Mouse (Mus musculus): Measurements from ENCODE around the gene Nr6a1.

The Nr6a1 gene

DNA sequence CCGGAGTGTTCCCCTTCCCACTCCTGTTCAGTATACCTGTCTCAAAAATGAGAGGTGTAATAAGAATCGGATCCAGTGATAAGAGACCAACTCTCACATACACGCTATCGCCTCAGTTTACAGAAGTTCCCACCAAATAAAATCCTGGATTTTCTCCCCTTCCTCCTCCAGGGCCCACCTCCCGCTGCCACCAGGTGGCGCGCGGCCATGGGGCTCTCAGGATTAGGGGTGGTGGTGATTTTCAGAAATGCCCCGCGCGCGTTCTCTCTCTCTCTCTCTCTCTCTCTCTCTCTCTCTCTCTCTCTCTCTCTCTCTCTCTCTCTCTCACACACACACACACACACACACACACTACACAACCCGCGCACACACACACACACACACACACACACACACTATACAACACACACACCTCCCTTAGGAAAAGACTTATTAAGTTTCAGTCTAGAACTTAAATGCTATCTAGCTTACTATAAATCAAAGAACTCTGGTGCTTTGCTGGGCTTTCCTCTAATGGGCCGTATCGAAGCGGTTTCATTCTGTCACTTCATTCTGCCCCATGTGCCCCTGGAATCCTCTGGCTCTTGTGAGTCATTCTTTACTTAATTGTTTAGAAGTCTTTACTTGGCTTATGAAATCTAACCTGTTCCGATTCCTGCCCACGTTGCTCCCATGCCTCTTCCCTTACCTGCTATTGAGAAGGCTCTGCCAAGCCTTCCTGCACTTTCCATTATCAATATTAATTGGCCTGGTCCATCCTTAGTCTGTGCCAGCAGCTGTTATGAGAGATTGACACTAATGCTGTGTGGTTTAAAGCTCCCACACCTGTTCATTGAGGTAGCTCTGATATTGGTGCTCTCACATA is at the start of gene Nr6a1:
Nr6a1 (minus strand) TSS at position 574 of the 865 bp plus-strand sequence.
- peak; percentile 36 for DNase-seq (ENCODE audit: low read depth, low spot score)

DNA sequence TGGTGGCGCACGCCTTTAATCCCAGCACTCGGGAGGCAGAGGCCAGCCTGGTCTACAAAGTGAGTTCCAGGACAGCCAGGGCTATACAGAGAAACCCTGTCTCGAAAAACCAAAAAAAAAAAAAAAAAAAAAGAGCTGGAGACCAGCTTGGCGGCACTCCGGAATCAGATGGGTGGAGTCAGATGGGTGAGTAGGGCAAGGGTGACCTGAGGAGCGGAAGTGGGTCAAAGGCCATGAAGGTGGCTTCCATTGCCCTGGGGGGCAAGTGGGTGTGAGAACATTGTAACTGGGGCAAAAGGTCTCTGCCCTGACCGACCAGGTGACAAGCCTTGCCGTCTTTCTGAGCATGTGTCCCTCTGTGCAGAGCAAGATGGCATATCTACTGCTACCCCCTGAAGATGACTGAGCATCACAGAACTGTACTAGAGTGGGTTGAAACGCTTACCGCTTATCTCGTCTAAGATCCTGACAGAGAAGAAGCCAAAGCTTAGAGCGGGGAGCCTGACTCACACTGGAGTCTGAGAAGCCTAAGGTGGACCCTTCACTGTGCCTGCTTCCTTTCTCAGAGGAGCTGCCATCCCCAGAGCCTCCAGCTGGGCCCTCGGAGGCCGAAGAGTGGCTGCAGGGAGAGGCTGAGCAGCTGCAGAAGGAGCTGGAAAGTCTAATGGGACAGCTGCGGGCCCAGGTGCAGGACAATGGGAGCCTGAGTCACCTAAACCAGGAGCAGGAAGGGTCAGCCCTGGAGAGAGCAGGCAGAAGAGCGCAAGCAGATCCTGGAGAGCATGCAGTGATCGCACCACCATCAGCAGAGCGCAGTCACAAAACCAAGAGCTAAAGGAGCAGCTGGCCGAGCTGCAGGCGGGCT is 48.7 kb upstream of the Nr6a1 start:
- DNase-seq (ENCODE audit: low read depth, low spot score): no peak

DNA sequence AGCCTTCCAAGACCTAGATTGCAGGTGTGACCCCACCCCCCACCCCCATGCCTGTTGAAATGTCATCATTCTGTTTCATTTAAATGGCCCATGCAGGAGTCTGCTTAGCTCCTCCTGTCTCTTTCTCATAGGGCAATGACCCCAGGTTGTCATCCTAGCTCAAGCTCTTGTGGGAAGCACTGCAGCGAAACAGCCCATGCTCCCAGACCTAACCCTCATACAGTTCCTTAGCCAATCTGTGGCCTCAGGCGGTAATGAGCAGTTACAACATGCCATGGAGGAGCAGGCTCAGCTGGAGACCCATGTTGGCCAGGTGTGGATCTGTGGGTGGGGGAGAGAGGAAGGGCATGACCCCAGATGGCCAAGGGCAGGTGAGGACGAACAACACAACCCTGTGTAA is 47.7 kb upstream of the Nr6a1 start:
- DNase-seq (ENCODE audit: low read depth, low spot score): no peak

DNA sequence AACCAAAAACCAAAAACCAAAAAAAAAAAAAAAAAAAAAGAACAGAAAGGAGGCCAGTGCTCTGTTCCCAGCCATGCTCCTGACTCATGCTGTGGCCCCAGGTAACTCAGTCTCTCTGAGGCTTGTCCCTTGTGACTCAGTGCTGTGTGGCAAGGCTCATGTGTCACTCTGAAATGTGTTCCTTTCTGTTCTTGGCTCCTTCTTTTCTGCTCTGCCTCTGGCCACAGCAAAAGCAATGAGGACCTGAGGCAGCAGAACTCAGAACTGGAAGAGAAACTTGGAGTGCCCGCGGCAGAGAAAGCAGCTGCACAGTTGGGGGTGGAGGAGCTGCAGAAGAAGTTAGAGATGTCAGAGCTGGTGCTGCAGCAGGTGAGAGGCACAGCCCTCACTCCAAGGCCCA is 46.7 kb upstream of the Nr6a1 start:
- DNase-seq (ENCODE audit: low read depth, low spot score): no peak

DNA sequence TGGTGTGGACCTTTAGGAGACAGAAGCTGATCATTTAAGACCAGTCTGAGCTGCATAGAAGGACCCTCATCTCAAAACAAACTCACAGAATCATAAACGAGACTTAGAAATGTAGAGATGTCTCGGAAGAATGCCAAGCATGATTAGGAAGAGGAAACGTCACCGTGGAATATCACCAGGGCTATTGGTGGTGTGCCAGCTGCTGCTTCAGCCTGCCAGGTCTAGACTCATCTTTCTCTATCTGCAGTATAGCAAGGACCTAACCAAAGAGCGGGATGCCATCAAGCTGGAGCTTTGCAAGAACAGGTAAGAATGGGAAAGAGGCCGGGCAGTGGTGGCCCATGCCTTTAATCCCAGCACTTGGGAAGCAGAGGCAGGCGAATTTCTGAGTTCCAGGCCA is 46.2 kb upstream of the Nr6a1 start:
- no peak for DNase-seq (ENCODE audit: low read depth, low spot score)

DNA sequence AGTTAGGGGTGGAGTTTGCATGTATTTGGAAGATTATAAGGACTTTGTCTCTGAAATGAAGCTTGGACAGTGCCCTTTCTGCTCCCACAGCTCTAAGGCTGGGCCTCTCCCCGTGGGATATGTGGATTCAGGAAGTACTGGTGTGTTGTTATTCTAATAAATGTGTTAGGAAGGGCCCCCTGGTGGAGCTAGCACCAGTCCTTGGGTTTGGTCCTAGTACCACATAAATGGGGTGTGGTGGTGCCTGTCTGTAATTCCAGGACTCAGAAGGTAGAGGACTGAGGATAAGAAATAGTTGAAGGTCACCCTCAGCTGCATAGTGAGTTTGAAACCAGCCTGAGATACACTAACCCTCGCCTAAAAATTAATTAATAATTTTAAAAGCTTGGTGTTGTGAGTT is 45.7 kb upstream of the Nr6a1 start:
- no peak for DNase-seq (ENCODE audit: low read depth, low spot score)

DNA sequence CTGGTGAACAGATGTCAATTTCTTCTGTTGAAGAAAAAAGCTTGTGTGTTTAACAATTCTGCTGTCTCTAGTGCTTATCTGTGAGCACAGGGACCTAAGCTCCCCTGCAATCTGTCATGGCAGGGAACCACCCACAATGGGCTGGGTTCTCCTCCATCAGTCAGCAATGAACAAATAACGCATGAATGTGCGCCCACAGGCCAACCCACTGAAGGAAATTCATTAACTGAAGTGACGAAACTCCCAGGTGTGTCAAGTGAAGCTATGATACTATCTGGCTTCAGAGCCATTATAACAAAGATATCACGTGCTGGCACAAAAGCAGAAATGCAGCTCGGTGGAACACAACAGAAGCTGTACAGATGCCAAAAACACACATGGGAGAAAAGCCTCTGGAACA is 42.6 kb upstream of the Nr6a1 start:
- peak; percentile 16 for DNase-seq (ENCODE audit: low read depth, low spot score)

DNA sequence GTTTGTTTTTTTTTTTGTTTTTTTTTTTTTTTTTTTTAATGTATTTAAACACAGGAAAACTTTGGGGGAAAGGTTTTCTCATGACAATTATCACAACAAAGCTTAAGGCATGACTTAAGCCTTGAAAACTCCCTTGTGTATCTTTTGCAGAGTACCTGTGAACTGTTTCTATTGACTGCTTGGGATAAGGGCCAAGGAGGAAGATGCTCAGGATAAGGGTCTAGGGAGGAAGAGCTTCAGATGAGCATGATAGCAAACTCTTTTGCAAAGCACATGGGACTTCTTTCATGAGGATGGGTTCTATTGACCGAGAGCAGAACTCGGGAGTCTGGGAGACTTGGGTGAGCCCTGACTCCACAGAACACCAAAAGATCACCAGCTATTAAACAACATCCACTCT is 42.2 kb upstream of the Nr6a1 start:
- DNase-seq (ENCODE audit: low read depth, low spot score): no peak

DNA sequence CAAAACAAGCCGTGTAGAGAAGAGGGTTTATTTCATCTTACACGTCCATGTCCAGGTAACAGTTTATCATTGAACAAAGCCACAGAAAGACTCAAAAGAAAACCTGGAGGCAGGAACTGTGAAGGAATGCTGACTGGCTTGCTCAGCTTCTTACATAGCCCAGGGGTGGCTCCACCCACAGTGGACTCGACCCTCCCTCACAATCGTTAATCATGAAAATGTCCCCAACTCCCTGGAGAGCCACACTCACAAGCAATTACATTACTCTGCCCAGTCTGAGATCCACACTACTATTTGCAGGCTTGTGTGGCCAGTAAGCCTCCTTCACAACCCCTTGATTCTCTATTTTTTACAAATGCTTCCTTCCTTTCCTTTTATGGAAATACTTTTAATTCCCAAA is 36.7 kb upstream of the Nr6a1 start:
- DNase-seq (ENCODE audit: low read depth, low spot score): no peak

DNA sequence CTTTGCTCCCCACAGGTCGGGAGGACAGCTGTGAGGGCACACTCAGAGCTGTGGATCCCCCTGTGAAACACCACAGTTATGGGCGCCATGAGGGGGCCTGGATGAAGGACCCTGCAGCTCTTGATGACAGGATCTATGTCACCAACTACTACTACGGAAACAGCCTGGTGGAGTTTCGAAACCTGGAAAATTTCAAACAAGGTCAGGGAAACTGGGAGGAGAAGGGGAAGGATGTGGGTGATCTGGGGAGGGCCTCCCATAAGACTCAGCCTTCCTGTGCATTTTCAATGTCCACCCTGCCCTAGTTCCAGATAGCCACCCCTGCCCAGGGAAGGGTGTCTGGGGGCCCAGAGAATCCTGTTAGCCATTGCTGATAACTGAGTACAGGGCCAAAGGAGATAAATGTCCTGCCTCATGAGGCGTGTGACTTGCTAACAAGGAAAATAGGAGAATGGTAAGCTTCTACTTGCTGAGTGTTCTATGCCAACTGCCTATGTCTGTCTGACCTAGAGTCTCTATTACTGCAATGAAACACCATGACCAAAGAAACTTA is 30.3 kb upstream of the Nr6a1 start:
- no peak for DNase-seq (ENCODE audit: low read depth, low spot score)

DNA sequence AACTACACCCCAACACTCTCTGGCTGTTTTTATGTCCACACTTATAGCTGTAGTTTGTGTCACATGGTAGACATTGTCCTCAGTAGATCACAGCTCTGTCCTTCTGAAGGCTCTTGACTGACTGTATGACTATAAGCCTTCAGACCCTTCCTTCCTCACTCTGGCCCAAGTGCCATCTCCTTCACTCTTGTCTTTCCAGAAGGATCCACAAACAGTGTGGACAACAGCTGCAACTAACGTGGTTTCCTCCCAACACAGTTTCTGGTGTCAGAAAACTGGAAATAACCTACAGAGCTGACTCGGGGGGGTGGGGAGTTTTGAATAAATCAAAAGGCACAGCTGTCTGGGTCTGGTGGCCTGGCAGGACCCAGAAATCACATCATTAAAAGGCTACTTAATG is 28.6 kb upstream of the Nr6a1 start:
- no peak for DNase-seq (ENCODE audit: low read depth, low spot score)

DNA sequence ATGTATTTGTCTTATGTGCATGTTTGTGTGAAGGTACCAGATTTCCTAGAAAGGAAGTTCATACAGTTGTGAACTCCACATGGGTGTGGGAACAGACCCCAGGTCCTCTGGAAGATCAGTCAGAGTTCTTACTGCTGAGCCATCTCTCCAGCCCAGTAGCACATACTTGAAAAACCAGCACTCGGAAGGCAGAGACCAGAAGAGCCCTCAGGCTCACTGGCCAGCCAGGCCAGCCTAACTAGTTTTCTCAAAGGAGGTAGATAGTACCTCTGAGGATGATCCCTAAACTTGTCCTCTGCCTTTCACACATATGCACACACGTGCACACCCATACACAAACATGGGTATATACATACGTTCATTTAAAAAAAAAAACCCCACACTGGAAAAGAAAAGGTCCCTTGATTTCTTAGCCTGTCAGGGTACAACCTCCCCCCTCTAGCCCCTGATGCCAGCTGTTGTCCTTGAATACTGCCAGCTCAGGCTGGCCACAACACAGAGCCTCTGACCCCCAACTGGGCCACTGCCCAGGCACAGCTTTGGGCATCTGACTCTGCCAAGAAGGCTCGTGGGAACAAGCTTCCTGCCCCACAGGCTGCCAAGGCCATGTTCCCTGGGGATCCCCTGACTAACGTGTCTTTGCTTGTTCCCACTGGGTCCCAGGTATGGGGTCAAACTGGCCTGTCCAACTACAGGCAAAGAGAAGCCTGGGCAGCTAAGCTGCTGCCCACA is 25.8 kb upstream of the Nr6a1 start:
- DNase-seq (ENCODE audit: low read depth, low spot score): no peak

DNA sequence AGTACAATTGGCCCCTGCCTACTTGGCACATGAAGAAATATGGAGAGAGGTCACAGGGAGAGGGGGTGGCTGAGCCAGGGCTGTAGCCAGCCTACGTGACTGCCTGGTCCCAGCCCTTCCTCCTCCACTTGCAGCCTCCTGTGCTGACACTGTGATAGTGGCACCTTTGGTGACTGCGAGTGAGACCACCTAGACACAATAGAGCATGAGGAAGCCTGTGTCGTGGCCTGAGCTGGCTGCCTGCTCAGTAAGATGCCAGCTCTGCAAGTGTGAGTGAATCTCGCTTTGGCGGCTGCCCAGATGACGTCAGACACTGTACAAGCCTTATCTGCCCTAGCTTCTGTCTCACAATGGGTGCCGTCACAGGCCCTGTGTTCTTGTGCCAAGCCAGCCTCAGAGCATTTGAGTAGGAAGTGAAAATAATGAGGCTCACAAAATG is 22.8 kb upstream of the Nr6a1 start:
- no peak for DNase-seq (ENCODE audit: low read depth, low spot score)

DNA sequence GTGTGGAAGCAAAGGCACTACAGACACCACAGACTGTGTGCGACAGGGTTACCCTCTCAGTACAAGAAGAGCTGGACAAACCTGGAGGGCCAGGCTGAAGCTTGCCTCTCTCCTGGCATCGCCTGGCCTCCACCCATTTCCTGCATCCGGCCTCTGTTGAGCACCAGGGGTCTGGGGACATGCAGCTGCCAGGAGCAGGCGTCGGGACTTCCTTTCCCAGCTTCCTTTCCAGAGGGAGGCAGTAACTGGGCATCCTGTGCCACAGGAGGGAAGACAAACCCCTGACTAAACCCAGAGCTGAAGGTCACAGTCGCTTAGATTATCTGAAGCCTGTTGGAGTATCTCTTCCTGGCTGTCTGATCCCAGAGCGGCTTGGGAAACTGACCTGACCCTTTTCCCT is 20.1 kb upstream of the Nr6a1 start:
- DNase-seq (ENCODE audit: low read depth, low spot score): no peak

DNA sequence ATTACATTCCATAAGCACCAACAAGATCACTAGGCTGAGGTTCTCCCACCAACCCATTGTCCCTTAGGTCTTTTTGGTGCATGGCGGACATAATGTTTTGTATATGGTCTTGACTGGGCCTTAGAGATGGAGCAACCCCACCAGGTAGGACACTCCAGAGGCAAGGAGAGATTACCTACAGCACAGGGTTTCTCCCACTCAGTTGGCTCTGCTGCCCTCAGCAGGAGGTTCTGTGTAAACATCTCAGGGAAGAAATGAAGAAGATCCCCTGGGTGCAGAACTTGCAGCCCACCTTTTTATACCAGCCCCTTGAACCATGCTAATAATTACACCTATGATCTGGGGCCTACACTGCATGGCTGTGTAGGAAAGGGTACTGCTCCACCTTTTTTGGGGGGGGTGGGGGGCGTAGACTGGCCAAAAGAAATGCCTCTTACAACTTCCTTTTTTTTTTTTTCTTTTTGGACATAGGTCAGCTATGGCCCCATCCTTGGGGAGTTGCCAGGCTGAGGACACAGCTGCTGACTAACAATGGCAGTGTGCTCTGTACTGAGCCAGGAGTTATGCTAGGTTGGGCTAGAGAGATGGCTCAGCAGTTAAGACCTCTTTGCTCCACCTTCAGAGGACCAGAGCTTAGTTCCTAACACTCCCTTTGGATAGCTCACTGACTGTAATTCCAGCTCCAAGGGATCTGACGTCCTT is 17.1 kb upstream of the Nr6a1 start:
- DNase-seq (ENCODE audit: low read depth, low spot score): no peak

DNA sequence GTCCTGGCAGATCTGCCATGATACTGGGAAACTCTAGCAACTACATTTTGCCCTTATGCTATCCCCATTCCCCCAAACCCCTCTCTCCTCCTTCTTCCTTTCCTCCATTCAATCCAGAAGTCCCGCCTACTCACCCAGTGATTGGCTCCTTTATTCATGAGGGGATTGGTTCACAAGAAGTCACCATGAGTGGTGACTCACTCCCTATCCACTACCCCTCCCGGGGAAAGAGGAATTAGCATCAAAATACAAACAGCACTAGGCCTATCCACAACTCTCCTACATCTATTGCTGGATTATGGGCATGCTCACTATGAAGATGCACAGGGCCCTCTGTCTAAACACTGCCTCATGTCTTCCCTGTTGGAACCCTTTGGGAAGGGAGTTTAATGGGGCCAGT is 16.5 kb upstream of the Nr6a1 start:
- DNase-seq (ENCODE audit: low read depth, low spot score): no peak

DNA sequence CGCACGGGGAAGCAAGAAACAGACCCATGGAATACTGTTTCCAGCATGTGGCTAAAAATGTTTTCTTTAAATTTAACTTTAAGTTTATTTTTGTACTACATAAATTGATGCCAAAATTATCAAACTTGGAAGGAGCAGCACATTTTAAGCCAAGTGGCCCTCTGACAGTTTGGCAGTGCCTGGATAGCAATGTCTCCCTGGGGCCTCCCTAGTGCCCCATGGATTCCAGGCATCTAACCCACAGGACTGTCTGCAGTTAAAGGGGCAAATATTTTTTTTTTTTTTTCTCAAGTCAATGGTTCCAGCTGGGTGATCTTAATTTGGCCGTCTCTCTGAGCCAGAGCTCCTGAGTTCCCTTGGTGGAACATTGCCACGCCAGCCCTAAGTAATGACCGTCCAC is 15.7 kb upstream of the Nr6a1 start:
- DNase-seq (ENCODE audit: low read depth, low spot score): no peak

DNA sequence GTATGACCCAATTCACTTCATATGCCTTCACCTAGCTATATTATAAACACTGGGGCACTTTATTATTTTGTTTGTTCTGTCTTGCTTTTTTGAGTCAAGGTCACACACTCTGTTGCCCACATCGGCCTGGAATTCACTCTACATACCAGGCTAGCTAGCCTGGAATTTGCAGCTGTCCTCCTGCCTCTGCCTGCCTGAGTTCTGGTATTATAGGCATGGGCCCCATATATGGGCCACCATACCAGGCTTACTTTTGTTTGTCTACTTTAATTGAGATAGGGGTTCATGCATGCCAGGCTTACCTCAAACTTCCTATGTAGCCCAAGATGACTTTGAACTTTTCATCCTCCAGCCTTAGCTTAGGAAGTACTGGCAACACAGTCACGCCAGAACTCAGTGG is 14.4 kb upstream of the Nr6a1 start:
- no peak for DNase-seq (ENCODE audit: low read depth, low spot score)

DNA sequence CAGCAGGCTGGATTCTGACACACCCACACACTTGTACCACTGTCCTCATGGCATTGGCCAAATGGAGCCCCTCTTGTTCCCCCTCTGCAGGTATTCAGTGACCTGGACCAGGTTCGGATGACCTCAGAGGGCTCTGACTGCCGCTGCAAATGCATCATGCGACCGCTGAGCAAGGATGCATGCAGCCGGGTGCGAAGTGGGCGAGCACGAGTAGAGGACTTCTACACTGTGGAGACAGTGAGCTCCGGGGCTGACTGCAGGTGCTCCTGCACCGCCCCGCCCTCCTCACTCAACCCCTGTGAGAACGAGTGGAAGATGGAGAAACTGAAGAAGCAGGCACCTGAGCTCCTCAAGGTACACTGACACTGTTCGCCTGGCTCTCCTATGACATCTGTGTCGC is 13.9 kb upstream of the Nr6a1 start:
- no peak for DNase-seq (ENCODE audit: low read depth, low spot score)

DNA sequence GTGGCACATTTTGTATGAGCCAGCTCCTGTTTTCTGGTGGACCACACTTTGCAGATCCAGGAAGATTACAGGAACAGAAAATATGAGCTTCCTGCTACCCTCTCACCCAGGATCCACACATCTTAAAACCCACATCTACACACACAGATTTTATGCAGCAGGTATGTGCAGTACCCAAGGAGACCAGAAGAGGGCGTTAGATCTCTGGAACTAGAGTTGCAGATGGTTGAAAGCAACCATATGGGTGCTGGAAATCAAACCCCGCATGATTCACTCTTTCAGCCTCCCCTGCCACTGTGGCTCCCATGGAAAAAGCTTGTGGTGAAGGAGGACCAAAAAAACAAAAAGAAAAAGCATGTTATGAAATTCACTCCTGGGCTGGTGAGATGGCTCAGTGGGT is 11.6 kb upstream of the Nr6a1 start:
- DNase-seq (ENCODE audit: low read depth, low spot score): no peak

DNA sequence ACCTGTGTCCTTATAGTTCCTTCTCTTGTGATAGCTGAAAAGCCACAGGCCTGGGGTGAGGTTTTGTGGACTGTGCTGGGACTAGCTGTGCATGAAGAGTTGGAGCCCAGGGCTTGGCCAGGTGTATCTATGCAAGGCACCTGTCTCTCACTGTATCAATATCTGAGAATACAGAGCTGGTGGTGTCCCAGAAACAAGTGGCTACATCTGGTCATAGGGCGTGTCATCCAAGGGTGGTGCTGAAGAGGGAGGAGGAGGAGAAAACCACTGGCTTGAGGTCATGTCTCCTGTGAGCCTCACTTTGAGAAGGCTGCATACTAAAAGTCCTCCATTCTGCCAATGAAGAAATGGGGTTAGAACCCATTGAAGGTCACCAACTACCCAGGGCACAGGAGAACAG is 10.5 kb upstream of the Nr6a1 start:
- DNase-seq (ENCODE audit: low read depth, low spot score): no peak

Data from c-Kit-negative CD71-positive TER-119-positive erythroid progenitor cells, embryonic 14.5 days (primary cell).